Mouse (Mus musculus): Measurements from ENCODE around the gene Prl8a1. TPM values are rescaled to one million over a fixed set of nuclear protein-coding genes. Genes with fewer than 3 reads are reported as not detected.

The Prl8a1 gene
- not detected in 2 replicates for polyA plus RNA-seq (2012; rRNA removed)

DNA sequence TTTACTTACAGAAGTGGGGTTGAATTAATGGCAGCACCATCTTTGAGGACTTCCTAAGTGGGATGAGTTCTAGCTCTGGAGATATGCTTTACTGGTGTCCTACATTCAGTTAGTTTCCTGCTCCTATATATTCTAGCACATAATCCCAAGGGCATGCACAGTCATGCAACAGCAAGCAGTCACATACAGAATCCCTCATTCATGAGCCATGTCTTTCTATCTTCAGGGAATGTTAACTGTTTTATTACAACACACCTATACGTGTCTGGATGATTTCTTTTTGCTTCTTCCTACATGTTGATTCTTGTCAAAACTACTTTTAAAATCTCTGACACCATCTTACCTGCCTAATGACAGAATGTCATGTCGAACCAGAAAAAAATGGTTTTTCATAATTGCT is at the start of gene Prl8a1:
TSS of gene Prl8a1 (minus strand) at position 101 of the 400 bp plus-strand sequence.

DNA sequence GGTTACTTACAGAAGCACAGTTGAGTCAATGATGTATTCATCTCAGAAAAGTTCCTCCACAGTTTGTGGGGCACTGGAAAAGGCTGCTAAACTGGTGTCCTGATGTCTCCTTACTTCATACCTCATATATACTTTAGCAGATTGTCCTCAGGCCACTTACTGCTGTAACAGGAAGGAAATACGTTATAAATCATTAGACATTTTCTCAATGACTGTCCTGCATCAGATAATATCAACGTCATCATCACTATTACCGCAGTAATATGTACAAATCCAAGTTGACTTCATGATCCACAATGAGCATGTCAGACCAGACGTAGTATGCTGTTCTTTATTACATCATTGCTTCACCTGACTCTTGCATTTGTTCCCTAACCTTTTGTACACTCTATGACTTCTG is 28.5 kb upstream of the Prl8a1 start, which contains the start of gene Prl7b1:
TSS of gene Prl7b1 (minus strand) at position 101 of the 400 bp plus-strand sequence.

DNA sequence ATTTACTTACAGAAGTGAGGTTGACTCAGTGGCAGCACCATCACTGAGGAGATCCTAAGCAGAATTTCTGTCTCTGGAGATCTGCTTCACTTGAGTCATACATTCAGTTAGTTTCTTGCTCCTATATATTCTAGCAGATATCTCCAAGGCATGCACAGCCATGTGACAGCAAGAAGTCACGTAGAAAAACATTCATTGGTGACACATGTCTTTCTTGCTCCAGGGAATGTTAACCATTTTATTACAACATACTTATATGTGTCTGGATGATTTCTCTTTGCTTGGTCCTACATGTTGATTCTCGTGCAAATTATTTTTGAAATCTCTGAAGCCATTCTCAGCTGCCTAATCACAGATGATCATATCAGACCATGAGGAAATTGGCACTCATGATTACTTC is 17.5 kb downstream of the Prl8a1 start, which contains the start of gene Prl8a9:
TSS of gene Prl8a9 (minus strand) at position 101 of the 400 bp plus-strand sequence.

Other genes with a start within 250 kb of the Prl8a1 start
- not detected in 2 replicates for gene Prl8a2, start 236.5 kb downstream of the Prl8a1 start, polyA plus RNA-seq (2012; rRNA removed)
- not detected in 2 replicates for gene Prl2b1, start 191.3 kb downstream of the Prl8a1 start, polyA plus RNA-seq (2012; rRNA removed)
- gene Prl8a6, start 143.5 kb downstream of the Prl8a1 start, polyA plus RNA-seq (2012; rRNA removed), result not detected in 2 replicates
- not detected in 2 replicates for gene Prl8a8, start 69.0 kb downstream of the Prl8a1 start, polyA plus RNA-seq (2012; rRNA removed)
- not detected in 2 replicates for gene Prl8a9, start 17.6 kb downstream of the Prl8a1 start, polyA plus RNA-seq (2012; rRNA removed)
- gene Prl7b1, start 28.4 kb upstream of the Prl8a1 start, polyA plus RNA-seq (2012; rRNA removed), result not detected in 2 replicates
- gene Prl7a1, start 60.3 kb upstream of the Prl8a1 start, polyA plus RNA-seq (2012; rRNA removed), result not detected in 2 replicates
- not detected in 2 replicates for gene Prl7a2, start 85.9 kb upstream of the Prl8a1 start, polyA plus RNA-seq (2012; rRNA removed)
- not detected in 2 replicates for gene Prl7d1, start 134.6 kb upstream of the Prl8a1 start, polyA plus RNA-seq (2012; rRNA removed)
- gene Prl7c1, start 198.6 kb upstream of the Prl8a1 start, polyA plus RNA-seq (2012; rRNA removed), result not detected in 2 replicates
- not detected in 2 replicates for gene Prl2a1, start 219.5 kb upstream of the Prl8a1 start, polyA plus RNA-seq (2012; rRNA removed)

Data from central nervous system, embryonic 14 days (tissue).